Mouse (Mus musculus) ovary, postnatal 10 days (tissue): ENCODE measurements around the gene Cc2d2b.
A peak's percentile ranks its signal among the peaks of the same experiment; 100 is the strongest.

ENCODE experiments used
- DNase-seq: peaks from one replicate; pipeline ENCODE4 v3.0.0; 2022; ENCODE audit warnings: low spot score

Cc2d2b gene

DNA sequence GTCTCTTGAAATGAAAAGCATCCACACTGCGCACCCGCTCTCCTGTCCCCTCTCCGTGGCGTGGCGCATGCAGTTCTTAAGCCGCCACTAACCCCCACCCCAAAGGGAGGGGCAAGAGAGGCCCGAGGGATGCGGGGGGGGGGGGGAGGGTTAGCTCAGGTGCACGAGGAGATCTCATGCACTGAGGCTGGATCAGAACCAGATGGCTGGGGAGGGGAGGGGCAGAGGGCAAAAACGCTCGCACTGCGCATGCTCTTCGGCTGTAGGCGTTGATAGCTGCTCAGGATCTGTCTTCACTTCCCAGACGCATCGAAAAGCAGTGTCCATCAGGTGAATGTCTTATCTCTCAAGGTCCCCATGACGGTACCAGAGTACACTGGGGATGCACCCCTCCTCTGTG lies at the start of gene Cc2d2b:
Gene Cc2d2b (plus strand): TSS at position 195 of the 400 bp plus-strand sequence.
- DNase-seq: no peak

DNA sequence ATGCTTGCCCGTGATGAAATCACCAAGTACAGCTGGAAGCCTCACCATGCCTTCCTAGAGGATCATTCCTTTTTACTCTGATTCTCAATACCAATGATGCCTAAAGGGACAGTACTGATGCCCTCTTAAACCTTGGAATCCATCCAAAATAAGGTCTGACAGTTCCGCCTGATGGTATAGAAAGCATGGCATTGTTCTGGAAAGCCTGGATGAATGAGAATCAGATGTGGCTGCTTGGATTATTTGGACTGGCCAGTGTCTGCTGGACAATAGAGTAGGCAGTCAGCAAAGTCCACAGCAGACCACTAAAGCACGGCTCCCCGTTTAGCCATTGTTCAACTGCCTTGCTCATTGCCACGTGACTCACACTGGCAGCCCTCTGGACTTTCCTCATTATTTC lies 48.7 kb upstream of the Cc2d2b start:
- no peak for DNase-seq

DNA sequence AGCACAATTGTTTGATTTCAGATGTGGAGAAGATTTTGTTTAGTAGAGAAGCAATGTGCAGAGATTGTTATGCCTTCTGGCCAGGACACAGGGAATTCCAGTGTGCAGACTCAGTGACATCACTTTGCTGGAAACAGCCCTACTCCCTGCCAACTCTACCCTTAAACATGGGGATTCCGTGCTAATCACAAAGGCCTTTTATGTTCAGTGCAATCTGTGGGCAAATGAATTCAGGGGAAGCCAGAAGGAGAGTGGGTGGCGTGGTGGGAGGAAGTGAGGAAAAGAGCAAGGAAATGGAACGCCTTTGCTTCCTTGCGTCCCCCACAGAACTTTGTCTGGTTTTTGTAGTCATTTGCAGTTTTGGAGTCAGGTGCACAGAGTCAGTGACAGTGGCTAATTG lies 46.1 kb upstream of the Cc2d2b start:
- DNase-seq: no peak

DNA sequence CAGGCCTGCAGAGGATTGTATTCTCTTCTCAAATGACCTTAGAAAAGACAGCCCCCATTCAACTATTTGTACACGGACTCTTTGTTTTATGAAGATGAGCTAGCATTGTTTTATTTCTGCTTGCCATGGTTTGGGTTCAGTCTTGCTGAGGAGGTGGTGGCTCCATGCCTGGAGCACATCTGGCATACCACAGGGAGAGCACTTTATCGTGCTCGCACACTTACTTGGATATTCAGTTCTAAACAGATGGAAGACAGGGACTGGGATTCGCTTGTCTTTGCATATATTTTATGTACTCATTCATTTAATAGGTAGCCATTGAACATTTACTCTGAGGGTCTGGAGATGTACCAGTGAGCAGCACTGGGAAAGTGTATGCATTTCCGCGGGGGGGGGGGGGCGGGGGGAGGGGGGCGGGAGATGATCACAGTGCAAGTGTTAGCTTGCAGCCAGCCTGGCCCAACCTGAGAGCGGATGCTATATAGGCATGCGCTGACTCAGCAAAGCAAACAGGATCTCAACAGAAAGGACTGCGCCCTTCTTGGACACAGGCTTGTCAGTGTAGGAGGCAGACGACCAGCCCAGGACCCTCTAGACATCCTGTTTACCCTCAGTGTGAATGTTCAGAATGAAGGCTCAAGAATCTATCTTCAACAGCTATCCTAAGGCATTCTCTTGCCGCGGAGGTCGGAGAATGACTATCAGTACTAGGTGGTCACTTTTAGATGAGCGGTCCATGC lies 35.5 kb upstream of the Cc2d2b start:
- no peak for DNase-seq

DNA sequence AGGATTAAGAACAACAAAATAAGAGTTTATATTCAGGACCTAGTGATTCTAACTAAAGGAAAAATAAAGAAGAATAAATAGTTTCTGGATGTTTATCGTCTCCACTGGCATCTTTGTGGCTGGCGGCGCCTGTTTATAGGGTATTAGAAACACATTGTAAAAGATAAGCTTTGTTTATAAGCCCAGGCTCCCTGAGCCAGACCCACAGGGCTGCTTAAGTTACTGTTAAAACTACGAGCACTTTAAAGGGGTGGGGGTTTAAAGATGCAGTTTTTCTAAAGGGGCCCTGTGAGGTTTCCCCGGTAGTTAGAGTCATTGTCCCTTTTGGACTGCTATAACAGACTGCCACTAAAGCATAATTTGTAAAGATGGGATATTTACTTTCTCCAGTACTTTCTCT lies 33.9 kb upstream of the Cc2d2b start:
- no peak for DNase-seq

DNA sequence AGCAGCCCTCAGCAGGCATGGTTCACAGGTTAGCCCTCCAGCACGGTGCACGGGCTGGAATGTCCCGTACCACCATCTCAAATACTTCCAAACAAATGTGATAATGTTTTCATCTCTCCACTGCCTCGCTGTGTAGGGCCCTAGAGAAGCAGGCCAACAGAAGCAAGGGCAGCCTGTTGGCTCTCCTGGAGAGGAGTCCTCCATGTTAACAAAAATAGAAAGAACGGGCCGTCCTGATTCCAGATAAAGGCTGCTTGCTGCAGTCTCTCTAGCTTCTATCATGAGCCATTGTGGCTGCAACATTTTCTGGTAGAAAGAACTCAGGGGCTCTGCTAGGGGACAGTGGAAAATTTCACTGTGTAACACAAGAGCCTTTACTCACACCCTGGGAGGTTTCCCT lies 31.6 kb upstream of the Cc2d2b start:
- no peak for DNase-seq

DNA sequence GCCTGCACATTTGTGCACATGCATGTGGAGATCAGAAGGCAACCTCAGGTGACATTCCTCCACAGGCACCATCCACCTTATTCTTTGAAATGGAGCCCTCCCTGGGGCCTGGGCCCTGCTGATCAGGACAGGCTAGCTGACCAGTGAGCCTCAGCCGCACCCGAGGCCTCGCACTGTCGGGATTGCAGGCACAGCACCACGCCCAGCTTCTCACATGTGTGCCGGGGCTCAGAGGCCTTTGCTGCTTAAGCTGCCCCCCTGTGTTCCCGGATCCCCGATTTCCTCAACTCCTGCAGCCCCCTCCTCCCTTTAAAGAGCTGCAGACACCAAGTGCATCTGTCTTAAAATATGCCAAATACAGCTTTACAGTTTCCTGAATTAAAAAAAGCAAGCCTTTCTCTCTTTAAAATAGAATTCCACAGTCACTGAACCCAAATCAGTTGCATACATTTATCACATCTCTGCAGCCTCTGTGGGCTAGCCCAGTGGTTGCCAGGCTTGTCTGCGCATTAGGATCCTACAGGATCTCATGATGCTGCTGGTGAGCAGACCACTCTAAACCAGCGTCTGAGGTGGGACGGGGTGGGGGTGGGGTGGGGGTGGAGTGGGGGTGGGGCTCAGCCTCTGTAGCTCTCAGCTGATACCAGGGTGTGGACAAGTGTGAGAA lies 29.0 kb upstream of the Cc2d2b start:
- no peak for DNase-seq

DNA sequence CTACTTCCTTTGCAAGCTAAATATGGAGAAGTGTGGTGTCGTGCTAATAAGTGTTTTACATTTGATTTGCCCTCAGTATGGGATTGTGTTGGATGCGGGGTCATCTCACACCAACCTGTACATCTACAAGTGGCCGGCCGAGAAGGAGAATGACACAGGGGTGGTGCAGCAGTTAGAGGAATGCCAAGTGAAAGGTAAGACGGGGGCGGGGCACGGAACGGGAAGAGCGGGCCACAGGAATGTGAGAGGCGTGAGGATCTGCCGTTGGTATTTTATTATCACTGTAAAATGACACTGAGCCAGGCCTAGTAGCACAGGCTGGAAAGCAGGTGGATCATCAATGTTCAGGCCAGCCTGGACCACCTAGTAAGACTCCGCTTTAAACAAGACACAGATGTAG lies 28.2 kb upstream of the Cc2d2b start:
- no peak for DNase-seq

DNA sequence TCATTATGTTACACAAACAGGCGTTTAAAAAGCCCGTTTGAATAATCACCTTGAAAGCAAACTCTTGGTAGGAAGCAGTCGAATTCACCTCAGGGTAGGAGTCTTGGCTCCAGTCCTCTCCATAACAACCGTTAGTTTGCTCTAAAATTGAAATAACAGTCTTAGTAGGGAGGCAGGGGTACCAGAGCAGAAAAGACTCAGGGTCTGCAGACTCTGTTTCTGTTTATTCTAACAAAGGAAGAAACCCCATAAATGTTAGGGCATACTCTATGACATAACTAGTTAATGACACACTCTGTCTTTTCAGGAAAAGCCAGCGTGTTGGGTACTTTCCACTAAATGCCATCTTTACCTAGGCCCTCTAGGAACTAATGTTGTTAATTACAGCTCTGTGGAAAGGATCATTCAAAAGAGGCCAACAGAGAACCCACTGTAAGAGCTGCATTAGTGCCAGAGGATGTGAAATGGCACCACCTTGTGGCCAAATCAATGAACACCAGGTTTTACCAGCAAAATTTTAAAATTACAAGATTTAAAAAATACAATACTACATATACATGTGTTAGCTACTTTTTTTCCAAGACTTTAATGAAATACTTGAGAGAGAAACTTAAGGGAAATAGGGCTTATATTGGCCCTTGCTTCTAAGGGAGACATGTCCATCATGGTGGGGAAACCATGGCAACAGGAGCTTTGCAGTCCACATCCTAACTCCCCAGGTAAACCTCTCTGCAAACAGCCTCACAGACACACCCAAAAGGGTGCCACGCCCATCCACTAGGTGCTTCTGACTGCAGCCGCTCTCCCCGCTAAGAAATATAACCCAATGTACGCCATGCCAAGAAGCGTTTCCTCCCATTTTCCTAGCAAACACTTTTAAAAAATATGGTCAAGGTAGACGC lies 26.2 kb upstream of the Cc2d2b start:
- DNase-seq: no peak

DNA sequence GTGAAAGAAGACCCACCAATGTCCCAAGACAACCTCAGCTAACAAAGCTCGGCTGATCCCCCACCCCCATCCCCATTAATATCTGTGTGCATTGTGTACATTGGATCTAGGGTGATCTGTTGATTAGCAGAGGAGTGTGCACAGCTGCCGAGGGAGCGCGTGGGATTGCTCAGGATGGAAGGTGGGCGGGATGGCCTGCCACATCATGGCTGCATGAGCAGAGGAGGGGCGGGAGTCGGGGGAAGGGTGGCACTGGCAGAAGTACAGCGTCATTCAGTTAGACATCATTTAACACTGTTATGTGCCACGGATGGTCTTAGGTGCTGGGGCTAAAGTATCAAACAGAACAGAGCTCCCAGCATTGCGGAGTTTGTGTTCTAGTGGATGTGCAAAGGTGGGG lies 25.0 kb upstream of the Cc2d2b start:
- DNase-seq: no peak

DNA sequence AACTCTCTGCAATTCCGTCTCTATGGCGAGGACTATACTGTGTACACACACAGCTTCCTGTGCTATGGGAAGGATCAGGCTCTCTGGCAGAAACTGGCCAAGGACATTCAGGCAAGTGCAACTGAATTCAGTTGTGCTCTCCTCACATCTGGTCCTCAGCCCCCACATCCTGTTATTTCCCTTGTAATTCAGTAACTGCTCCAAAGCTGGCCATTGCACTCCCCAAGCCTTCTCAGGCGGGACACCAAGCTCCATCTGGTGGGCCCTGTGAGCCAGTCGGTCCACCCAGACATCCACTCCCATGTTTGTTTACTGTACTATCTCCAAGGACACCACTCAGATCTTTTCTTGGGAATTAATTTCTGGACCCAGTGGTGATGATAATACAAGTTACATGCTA lies 22.4 kb upstream of the Cc2d2b start:
- DNase-seq: no peak

DNA sequence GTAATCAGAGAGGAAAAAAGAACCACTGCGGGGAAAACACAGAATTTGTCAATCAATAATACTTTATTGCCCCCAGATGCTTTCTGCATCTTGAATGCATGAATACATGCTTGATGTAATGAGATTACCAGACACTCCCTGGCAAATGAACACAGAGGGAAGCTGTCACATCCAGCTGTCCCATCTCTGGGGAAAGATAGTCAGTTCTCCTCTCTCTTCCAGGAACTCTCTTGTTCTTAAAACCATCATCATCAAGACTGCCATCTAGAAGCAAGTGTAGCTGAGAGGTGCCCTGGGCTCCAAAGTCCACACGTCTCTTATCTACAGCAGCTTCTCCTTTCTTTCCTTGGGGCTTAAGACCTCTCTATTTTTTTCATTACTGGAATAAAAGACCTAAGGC lies 21.9 kb upstream of the Cc2d2b start:
- DNase-seq: no peak

DNA sequence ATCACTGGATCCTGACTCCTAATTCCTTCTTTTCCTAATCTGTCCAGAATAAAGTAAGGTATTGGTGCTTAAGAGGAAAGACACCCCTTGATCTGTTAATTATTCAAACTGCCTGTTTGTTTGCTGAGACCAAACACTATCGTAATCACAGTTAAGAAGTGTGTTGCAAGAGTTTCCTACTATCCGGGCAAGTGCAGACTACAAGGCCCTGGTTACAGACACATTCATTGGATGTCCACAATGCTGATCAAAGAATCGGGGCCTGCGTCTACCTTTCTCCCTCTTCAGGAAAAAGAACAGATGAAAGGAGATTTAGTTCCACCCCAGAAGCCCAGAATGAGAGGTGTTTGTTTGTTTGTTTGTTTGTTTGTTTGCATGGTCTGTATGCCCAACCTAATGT lies 20.3 kb upstream of the Cc2d2b start:
- DNase-seq: no peak

DNA sequence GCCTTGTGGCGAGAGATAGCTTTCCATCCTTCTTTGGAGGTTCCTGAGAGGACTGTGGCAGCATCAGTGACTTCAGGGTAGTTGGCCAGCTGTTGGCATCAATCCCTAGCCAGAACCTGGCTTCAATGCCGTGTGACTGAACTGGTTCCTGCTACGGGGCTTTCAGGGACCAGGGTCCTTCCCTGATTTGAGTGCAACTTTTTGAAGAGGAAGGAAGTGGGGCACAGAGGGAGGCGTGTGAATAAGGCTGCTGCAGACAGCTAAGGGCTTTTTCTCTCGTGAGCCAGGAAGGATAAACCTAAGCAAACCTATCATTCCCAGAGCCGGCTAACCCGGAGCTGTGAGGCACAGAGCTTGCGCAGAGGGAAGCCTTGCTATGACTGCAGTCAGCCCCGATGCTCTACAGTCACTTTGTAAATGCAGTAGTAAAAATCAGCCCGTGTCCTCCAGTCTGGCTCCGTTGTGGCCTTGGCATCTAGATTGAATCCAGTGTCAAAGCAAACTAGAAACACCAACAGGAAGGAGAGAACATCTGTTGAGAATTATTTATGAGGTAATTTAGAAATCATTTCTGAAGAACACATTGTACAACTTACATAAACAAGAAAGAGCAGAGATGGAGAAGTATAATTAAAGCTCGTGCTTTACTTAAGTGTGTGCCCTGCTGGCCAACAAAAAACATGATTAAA lies 19.7 kb upstream of the Cc2d2b start:
- DNase-seq: no peak

DNA sequence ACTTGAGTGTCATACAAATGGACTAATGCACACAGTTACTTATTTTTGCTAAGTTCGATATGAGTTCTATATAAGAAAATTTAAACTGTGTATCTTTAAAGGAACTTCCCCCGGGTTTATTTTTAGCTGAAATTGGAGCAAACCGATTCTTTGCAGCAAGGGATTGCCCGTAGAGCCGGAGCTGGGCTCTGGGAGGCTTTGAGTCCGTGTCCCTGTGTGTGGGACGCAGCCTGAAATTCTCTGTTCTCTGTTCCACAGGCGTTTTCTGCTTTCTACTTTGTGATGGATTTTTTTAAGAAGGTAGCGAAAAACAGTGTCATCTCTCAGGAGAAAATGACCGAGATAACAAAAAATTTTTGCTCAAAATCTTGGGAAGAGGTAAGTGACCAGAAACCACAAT lies 15.1 kb upstream of the Cc2d2b start:
- no peak for DNase-seq

DNA sequence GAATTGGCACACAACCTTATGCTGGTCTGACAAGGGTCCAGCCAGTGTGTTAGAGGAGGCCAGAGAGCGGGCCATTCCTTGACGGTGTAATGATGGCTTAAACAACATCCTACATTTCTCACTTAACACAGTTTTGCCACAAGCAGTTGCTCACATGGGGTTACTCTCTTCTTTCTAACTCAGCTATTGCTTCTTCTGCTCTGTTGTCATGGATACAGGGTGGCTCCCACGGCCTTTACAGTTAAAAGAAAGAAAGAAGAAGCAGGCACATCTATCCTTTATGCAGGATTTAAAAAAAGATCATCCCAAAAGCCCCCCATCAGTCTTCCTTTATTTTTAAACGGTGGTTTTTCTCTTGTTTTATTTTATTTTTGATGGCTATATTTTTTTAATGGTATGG lies 14.7 kb upstream of the Cc2d2b start:
- no peak for DNase-seq

DNA sequence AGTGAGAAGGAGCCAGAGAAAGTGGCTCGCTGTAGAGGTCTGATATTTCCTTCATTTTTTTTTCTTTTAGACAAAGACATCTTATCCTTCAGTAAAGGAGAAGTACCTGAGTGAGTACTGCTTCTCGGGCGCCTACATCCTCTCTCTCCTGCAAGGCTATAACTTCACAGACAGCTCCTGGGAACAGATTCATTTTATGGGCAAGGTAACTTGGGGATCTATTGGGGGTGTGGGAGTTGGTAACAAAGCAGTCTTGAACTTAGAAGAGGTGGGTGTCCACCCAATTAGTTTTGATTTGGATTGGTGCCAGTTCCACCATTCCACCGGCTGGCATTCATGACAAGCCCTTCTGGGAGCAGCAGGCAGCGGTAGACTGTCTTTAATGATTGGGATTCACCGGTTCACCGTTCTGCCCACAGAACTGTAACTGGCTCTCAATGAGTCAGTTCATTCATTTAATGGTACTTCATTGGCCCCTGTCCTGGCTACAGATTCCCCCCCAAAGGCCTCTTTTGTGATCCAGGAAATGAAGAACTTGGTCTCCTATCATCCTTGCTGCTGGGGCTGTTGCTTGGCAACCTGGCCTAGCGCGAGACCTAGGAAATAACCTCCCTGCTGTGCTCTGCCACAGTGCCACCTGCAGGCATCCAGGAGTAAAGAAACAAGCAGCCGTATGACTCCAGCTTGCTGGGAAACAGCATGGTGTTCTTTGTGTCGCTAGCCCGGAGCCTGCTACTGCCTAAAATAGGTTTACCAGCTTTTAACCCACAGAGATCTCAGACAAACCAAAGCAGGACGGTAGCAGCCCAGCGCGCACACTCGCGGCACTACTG lies 11.7 kb upstream of the Cc2d2b start:
- peak; percentile 27 for DNase-seq

DNA sequence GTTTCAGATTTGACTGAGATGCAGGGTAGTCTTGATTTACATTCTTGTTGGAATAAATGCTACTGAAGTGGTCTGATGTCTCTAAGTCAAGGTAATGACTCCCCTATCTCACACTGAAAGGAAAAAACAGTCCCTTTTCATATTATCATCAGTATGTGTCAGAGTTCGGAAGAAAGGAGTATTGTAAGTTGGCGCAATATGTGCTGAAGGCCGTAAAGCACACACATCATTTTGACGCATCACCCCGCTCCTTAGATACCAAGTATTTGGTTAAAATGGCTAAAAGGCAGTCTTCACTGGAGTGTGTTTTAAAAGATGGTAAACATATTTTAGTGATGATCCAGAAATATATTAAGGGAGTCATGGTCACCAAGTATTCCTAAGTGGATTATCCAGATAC lies 10.9 kb upstream of the Cc2d2b start:
- no peak for DNase-seq

DNA sequence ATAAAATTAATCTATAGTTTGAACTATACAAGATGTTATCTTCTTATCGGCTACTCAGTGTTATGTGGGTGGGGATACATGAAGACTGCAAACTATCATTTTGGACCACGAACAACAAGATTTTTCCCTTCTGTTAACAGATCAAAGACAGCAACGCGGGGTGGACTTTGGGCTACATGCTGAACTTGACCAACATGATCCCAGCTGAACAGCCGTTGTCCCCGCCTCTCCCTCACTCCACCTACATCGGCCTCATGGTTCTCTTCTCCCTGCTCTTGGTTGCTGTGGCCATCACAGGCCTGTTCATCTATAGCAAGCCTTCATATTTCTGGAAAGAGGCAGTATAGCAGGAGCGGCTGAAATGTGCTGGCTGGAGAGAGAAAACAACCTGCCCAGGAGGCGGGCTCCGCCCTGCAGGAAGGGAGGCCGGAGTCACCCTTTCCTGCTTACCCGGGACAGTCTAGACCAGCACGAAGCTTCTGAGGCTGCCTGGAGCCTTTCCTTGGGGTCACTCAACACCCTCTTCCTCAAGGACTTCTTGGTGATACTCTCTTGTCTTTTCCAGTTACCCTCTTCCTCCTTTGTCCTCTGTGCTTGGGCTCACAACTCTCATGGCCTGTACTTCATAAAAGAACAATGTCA lies 9.7 kb upstream of the Cc2d2b start:
- DNase-seq: no peak

DNA sequence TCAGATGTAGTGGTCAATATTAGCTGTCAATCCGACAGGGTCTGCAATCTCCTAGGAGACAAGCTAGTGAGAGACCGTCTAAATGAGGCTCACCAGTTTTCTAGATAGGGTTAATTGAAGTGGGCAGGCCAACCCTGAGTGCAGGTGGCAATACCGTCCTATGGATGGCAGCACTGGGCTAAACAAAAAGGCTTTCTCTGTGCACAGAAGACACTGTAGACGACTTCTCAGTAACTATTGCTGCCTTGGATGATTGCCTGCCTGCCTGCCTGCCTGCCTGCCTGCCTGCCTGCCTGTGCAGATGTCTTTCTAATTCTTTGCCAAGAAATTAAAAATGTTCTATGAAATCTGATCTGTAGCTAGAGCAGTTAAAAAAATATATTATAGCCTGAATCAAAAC lies 1.9 kb upstream of the Cc2d2b start:
- DNase-seq: no peak

DNA sequence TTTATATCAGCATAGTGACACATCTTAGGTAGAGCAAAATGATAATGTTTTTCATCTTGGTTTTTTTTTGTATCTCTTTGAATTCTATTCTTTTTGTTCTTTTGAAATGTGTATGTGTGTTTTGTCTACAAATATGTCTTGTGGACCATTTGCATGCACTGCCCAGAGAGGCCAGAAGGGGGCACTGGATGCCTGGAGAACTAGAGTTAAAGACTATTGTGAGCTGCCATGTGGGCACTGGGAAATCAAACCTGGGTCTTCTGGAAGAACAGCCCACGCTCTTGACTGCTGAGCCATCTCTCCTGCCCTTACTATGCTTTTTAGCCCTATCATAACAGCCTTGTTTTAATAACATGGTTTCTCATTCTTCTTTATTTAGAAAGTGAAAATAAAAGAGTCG lies 5.8 kb downstream of the Cc2d2b start:
- DNase-seq: no peak
